Mouse (Mus musculus) ES-E14 (cell line): Measurements from ENCODE around the gene Enoph1. TPM values are rescaled to one million over a fixed set of nuclear protein-coding genes. Genes with fewer than 3 reads are reported as not detected.

ENCODE experiments used
- DNase-seq: peaks from one replicate; pipeline ENCODE4 v3.0.0-alpha.2; 2013; ENCODE audit warnings: low read depth, low spot score
- H3K27ac ChIP-seq: 2 replicates; pipeline ENCODE4 v1.5.1; 2012; ENCODE audit warnings: low read depth, mild to moderate bottlenecking, low read length, moderate library complexity, mixed read lengths; ENCODE audit not compliant: poor library complexity, insufficient read depth, severe bottlenecking
- H3K36me3 ChIP-seq: 2 replicates; pipeline ENCODE4 v1.6.1; 2012; ENCODE audit warnings: mild to moderate bottlenecking, low read length, moderate library complexity, mixed read lengths; ENCODE audit not compliant: control insufficient read depth, poor library complexity, insufficient read depth, severe bottlenecking
- H3K4me1 ChIP-seq, 2 experiments: fragments of 150-350 bp in 1 of 2; sonication (generic) in 1 of 2; 2 replicates each; pipeline ENCODE4 v1.6.1; 2012; ENCODE audit warnings: low read length in 2 of 2, mild to moderate bottlenecking in 1 of 2, mixed read lengths in 1 of 2; ENCODE audit not compliant: control insufficient read depth in 2 of 2, insufficient read depth in 2 of 2, poor library complexity in 1 of 2
- H3K4me3 ChIP-seq, 2 experiments: fragments of 150-350 bp in 1 of 2; sonication (generic) in 1 of 2; 2 replicates each; pipeline ENCODE4 v1.5.1; 2012; ENCODE audit warnings: low read length in 2 of 2, low read depth in 1 of 2, mild to moderate bottlenecking in 1 of 2, mixed read lengths in 1 of 2; ENCODE audit not compliant: insufficient read depth in 1 of 2, poor library complexity in 1 of 2, severe bottlenecking in 1 of 2
- H3K9ac ChIP-seq: 2 replicates; pipeline ENCODE4 v1.6.1; 2012; ENCODE audit warnings: low read depth, mild to moderate bottlenecking, low read length, mixed read lengths; ENCODE audit not compliant: poor library complexity, insufficient read depth, severe bottlenecking
- H3K9me3 ChIP-seq: fragments of 150-350 bp; sonication (generic); 2 replicates; pipeline ENCODE4 v1.6.1; 2012; ENCODE audit warnings: low read depth, mild to moderate bottlenecking, low read length; ENCODE audit not compliant: control insufficient read depth, insufficient read depth
- CHD2 ChIP-seq: IDR thresholded peaks from 2 replicates; pipeline ENCODE4 v1.6.1; 2014; ENCODE audit warnings: mild to moderate bottlenecking, low read depth, low read length, inconsistent platforms
- HCFC1 ChIP-seq: IDR thresholded peaks from 2 replicates; pipeline ENCODE4 v1.6.1; 2012; ENCODE audit warnings: low read length, inconsistent platforms, borderline replicate concordance; ENCODE audit not compliant: insufficient read depth
- MAFK ChIP-seq: IDR thresholded peaks from 2 replicates; pipeline ENCODE4 v1.6.1; 2014; ENCODE audit warnings: mild to moderate bottlenecking, low read depth, low read length, inconsistent platforms; ENCODE audit not compliant: insufficient read depth
- ZC3H11A ChIP-seq: IDR thresholded peaks from 2 replicates; pipeline ENCODE4 v1.6.1; 2012; ENCODE audit warnings: low read depth, mild to moderate bottlenecking, inconsistent platforms, low read length, borderline replicate concordance
- ZNF384 ChIP-seq: IDR thresholded peaks from 2 replicates; pipeline ENCODE4 v1.6.1; 2012; ENCODE audit warnings: low read depth, low read length, inconsistent platforms
- in situ Hi-C, 2 experiments: fragments of 600-800 bp; cut with MboI; formaldehyde crosslinking; loops; one replicate each; pipeline ENCODE4 v1.15.1; 2025; ENCODE audit warnings: low sequenced_read_pairs in 2 of 2, inconsistent platforms in 1 of 2; ENCODE audit not compliant: unreplicated experiment in 2 of 2
- total RNA-seq: library from RNA; depleted of rRNA; stranded (reverse); fragments of 300-350 nt; gene quantifications from 2 replicates; pipeline ENCODE4 v1.2.3, GENCODE M21; 2012

Enoph1 gene
- total RNA-seq, 1 experiment, result 81.5 TPM

GRCm38 (mm10) chr5:100003895-100004294 lies 35.9 kb upstream of the Enoph1 start:
- H3K9ac ChIP-seq, result no peak overlapping the region
- H3K9me3 ChIP-seq, result no peaks in the 10 kb centered on the region
- no peak for DNase-seq
- no peaks in the 10 kb centered on the region for H3K36me3 ChIP-seq
- no peak overlapping the region for H3K4me3 ChIP-seq
- no peaks in the 10 kb centered on the region for H3K4me1 ChIP-seq
- TF ChIP-seq ZC3H11A, result no peak
- TF ChIP-seq CHD2, result no peak
- TF ChIP-seq HCFC1, result no peak
- TF ChIP-seq ZNF384, result no peak
- TF ChIP-seq MAFK, result no peak
- H3K27ac ChIP-seq, result no peak overlapping the region
- in situ Hi-C loops, result no loop called here

GRCm38 (mm10) chr5:100005431-100005830 lies 34.4 kb upstream of the Enoph1 start:
- Histone ChIP-seq H3K9ac (no peak overlapping the region), H3K9me3 (no peaks in the 10 kb centered on the region), H3K4me3 (no peak overlapping the region), H3K4me1 (no peaks in the 10 kb centered on the region), H3K36me3 (no peaks in the 10 kb centered on the region), H3K27ac (no peak overlapping the region)
- TF ChIP-seq HCFC1 (no peak), ZC3H11A (no peak), ZNF384 (no peak), MAFK (no peak), CHD2 (no peak)
- no peak for DNase-seq
- in situ Hi-C loops, result no loop called here

- no peak for DNase-seq
- no peak overlapping the region for H3K9ac ChIP-seq
- in situ Hi-C loops, result no loop called here
- TF ChIP-seq CHD2 (no peak), ZNF384 (no peak), MAFK (no peak), HCFC1 (no peak), ZC3H11A (no peak)
- H3K9me3 ChIP-seq, result no peaks in the 10 kb centered on the region
- H3K4me1 ChIP-seq, result no peaks in the 10 kb centered on the region
- no peak overlapping the region for H3K4me3 ChIP-seq
- H3K27ac ChIP-seq, result no peak overlapping the region
- no peaks in the 10 kb centered on the region for H3K36me3 ChIP-seq
These were observed 33.9 kb upstream of the Enoph1 start for GRCm38 (mm10) chr5:100005896-100006295.

- TF ChIP-seq ZC3H11A (no peak), ZNF384 (no peak), MAFK (no peak), HCFC1 (no peak), CHD2 (no peak)
- Histone ChIP-seq H3K4me1 (no peaks in the 10 kb centered on the region), H3K36me3 (no peaks in the 10 kb centered on the region), H3K9me3 (no peaks in the 10 kb centered on the region), H3K4me3 (no peak overlapping the region), H3K9ac (no peak overlapping the region), H3K27ac (no peak overlapping the region)
- in situ Hi-C loops, result no loop called here
- DNase-seq, result no peak
These were observed 33.3 kb upstream of the Enoph1 start for GRCm38 (mm10) chr5:100006324-100007039.

GRCm38 (mm10) chr5:100007040-100007375 lies 32.8 kb upstream of the Enoph1 start:
- H3K9me3 ChIP-seq, result no peaks in the 10 kb centered on the region
- H3K9ac ChIP-seq, result no peak overlapping the region
- DNase-seq, result peak; percentile 82
- H3K36me3 ChIP-seq, result no peaks in the 10 kb centered on the region
- no peak overlapping the region for H3K27ac ChIP-seq
- in situ Hi-C loops, result no loop called here
- H3K4me1 ChIP-seq, result no peaks in the 10 kb centered on the region
- TF ChIP-seq CHD2 (no peak), ZC3H11A (no peak), MAFK (no peak), HCFC1 (no peak)
- H3K4me3 ChIP-seq, result no peak overlapping the region
